Mouse (Mus musculus): ENCODE measurements around the gene Thsd1.

- TF ChIP-seq EP300 (IDR thresholded peaks at IDR 0.05; ENCODE audit: low read depth) (no peak), CTCF (IDR thresholded peaks at IDR 0.05; ENCODE audit: low read depth) (no peak)
Measured at GRCm38 (mm10) chr8:22227061-22227877, at the start of gene Thsd1.

Measured in liver, postnatal 0 days (tissue).